Mouse (Mus musculus): ENCODE results near the gene Olfr67.
"Not testable (repeated sequence)": the region's sequence is repeated elsewhere in the genome, so short reads cannot be mapped to it uniquely, and the experiment has no call there.

The Olfr67 gene

DNA sequence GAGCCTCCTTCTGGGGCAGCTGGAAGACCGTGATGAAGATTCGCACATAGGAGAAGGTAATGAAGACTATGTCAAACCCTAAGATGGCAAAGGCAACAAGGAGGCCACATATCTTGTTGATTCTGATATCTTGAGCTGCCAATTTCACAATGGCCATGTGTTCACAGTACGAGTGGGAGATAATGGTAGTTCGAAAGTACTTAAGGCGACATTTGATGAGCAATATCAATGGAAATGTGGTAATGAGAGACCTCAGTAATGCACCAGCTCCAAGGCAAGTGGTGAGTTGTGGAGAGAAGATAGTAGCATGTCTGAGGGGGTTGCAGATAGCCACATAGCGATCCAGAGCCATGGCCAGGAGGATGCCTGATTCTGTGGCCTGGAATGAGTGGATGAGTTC, 23.9 kb downstream of the Olfr67 start:
- not testable (repeated sequence) for DNase-seq

DNA sequence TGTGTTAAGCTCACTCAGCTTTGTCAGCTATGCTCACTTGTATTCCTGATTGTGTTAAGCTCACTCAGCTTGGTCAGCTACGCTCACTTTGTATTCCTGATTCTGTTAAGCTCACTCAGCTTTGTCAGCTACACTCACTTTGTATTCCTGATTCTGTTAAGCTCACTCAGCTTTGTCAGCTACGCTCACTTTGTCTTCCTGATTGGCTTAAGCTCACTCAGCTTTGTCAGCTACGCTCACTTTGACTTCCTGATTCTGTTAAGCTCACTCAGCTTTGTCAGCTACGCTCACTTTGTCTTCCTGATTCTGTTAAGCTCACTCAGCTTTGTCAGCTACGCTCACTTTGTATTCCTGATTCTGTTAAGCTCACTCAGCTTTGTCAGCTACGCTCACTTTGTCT, 29.4 kb downstream of the Olfr67 start:
- DNase-seq: not testable (repeated sequence)

DNA sequence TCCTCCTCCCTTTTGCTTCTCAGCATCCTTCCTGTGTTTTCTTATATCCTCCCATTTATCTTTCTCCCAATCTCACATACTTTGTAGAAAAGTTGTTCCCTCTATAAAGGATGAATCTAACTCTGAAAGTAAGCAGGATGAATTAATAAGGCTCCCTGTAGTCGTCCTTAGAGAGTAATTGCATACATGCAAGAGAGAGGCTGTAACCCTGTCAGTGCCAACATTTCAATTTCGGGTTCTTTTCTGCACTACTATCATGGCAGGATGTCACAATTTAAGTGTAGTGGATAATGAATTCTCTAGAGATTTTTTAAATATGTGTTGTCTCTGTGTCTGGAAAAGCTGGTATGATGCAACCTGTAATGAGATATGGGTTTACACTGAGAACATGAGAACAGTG, 34.4 kb downstream of the Olfr67 start, which contains the start of gene Olfr630:
Gene Olfr630, minus strand, starts transcription at position 101 of the 400 bp plus-strand sequence.
- DNase-seq: no peak

DNA sequence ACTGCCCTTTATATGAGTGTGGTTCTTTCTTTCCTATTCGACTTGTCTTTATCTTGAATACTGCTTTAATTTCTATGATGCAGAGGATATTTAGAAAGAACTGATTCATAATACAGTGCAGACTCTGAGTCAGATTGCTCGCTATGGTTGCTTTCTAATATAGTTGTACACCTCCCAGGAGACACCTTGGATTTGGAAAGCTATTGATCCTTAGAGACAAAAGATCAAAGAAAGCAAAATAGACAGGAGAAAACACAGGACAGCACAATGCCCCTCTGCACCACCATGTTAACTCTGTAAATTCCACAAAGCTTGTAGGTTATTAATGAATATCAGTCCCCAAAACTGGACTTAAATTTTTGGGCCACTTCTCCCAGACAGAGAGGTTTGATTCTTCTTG, 46.8 kb downstream of the Olfr67 start, which contains the start of gene Olfr629:
Gene Olfr629, minus strand, starts transcription at position 101 of the 400 bp plus-strand sequence.
- no peak for DNase-seq
